Mouse (Mus musculus): ENCODE results near the gene Clip2. TPM values are rescaled to one million over a fixed set of nuclear protein-coding genes. Genes with fewer than 3 reads are reported as not detected.

The Clip2 gene
- total and polyA plus RNA-seq, 3 experiments = 0.28 to 0.53 (median 0.38) TPM

GRCm38 (mm10) chr5:134523728-134524127 is 28.5 kb downstream of the Clip2 start:
- H3K36me3 ChIP-seq (replicated peaks) = no peaks in the 10 kb centered on the region
- no peak for TF ChIP-seq GATA2 (IDR thresholded peaks at IDR 0.05; ENCODE audit: borderline replicate concordance, low read depth, low read length)
- TF ChIP-seq CTCF (IDR thresholded peaks at IDR 0.05; ENCODE audit: low read depth, low read length) = no peak
- no peak for TF ChIP-seq GATA1 (IDR thresholded peaks at IDR 0.05; ENCODE audit: borderline replicate concordance, low read length)
- no peak for TF ChIP-seq TAL1 (conservative IDR thresholded peaks at IDR 0.05; ENCODE audit: low read depth, low read length)
- TF ChIP-seq POLR2AphosphoS5 (IDR thresholded peaks at IDR 0.05; ENCODE audit: insufficient replicate concordance, low read depth, low read length) = no peak
- H3K9me3 ChIP-seq (replicated peaks) = no peaks in the 10 kb centered on the region
- ATAC-seq (ENCODE audit: extremely low read depth, insufficient number of reproducible peaks, low FRiP score, poor library complexity, severe bottlenecking) (no peak), DNase-seq (ENCODE audit: low spot score) (no peak)
- H3K4me3 ChIP-seq (ENCODE audit: low read depth, low read length) = no peak overlapping the region
- H3K4me1 ChIP-seq (ENCODE audit: insufficient read depth, low read depth, low read length) = peaks cover 6% of the 10 kb centered on the region
- H3K27me3 ChIP-seq (ENCODE audit: insufficient read depth, low read length) = no peaks in the 10 kb centered on the region

- H3K36me3 ChIP-seq (replicated peaks) = no peaks in the 10 kb centered on the region
Measured at GRCm38 (mm10) chr5:134522524-134522923, 29.7 kb downstream of the Clip2 start.

GRCm38 (mm10) chr5:134521806-134522205 is 30.4 kb downstream of the Clip2 start:
- DNase-seq (ENCODE audit: low spot score) (peak; percentile 18), ATAC-seq (ENCODE audit: extremely low read depth, insufficient number of reproducible peaks, low FRiP score, poor library complexity, severe bottlenecking) (no peak)
- H3K27me3 ChIP-seq (ENCODE audit: insufficient read depth, low read length) = no peaks in the 10 kb centered on the region
- TF ChIP-seq CTCF (IDR thresholded peaks at IDR 0.05; ENCODE audit: low read depth, low read length) (no peak), TAL1 (conservative IDR thresholded peaks at IDR 0.05; ENCODE audit: low read depth, low read length) (no peak), POLR2AphosphoS5 (IDR thresholded peaks at IDR 0.05; ENCODE audit: insufficient replicate concordance, low read depth, low read length) (no peak), GATA1 (IDR thresholded peaks at IDR 0.05; ENCODE audit: borderline replicate concordance, low read length) (no peak), GATA2 (IDR thresholded peaks at IDR 0.05; ENCODE audit: borderline replicate concordance, low read depth, low read length) (no peak)
- no peak overlapping the region for H3K4me3 ChIP-seq (ENCODE audit: low read depth, low read length)
- H3K36me3 ChIP-seq (replicated peaks) = no peaks in the 10 kb centered on the region
- peaks cover 6% of the 10 kb centered on the region for H3K4me1 ChIP-seq (ENCODE audit: insufficient read depth, low read depth, low read length)
- no peaks in the 10 kb centered on the region for H3K9me3 ChIP-seq (replicated peaks)

More at GRCm38 (mm10) chr5:134522524-134522923, 29.7 kb downstream of the Clip2 start:
- DNase-seq (ENCODE audit: low spot score) (no peak), ATAC-seq (ENCODE audit: extremely low read depth, insufficient number of reproducible peaks, low FRiP score, poor library complexity, severe bottlenecking) (no peak)
- Histone ChIP-seq H3K4me1 (ENCODE audit: insufficient read depth, low read depth, low read length) (peaks cover 6% of the 10 kb centered on the region), H3K4me3 (ENCODE audit: low read depth, low read length) (no peak overlapping the region), H3K9me3 (replicated peaks) (no peaks in the 10 kb centered on the region), H3K27me3 (ENCODE audit: insufficient read depth, low read length) (no peaks in the 10 kb centered on the region)
- TF ChIP-seq POLR2AphosphoS5 (IDR thresholded peaks at IDR 0.05; ENCODE audit: insufficient replicate concordance, low read depth, low read length) (no peak), CTCF (IDR thresholded peaks at IDR 0.05; ENCODE audit: low read depth, low read length) (no peak), GATA2 (IDR thresholded peaks at IDR 0.05; ENCODE audit: borderline replicate concordance, low read depth, low read length) (no peak), GATA1 (IDR thresholded peaks at IDR 0.05; ENCODE audit: borderline replicate concordance, low read length) (no peak), TAL1 (conservative IDR thresholded peaks at IDR 0.05; ENCODE audit: low read depth, low read length) (no peak)

- peaks cover 6% of the 10 kb centered on the region for H3K4me1 ChIP-seq (ENCODE audit: insufficient read depth, low read depth, low read length)
- no peaks in the 10 kb centered on the region for H3K27me3 ChIP-seq (ENCODE audit: insufficient read depth, low read length)
- DNase-seq (ENCODE audit: low spot score) (no peak), ATAC-seq (ENCODE audit: extremely low read depth, insufficient number of reproducible peaks, low FRiP score, poor library complexity, severe bottlenecking) (no peak)
- H3K9me3 ChIP-seq (replicated peaks) = no peaks in the 10 kb centered on the region
- no peaks in the 10 kb centered on the region for H3K36me3 ChIP-seq (replicated peaks)
- H3K4me3 ChIP-seq (ENCODE audit: low read depth, low read length) = no peak overlapping the region
- TF ChIP-seq POLR2AphosphoS5 (IDR thresholded peaks at IDR 0.05; ENCODE audit: insufficient replicate concordance, low read depth, low read length) (no peak), GATA1 (IDR thresholded peaks at IDR 0.05; ENCODE audit: borderline replicate concordance, low read length) (no peak), CTCF (IDR thresholded peaks at IDR 0.05; ENCODE audit: low read depth, low read length) (no peak), GATA2 (IDR thresholded peaks at IDR 0.05; ENCODE audit: borderline replicate concordance, low read depth, low read length) (no peak), TAL1 (conservative IDR thresholded peaks at IDR 0.05; ENCODE audit: low read depth, low read length) (no peak)
Measured at GRCm38 (mm10) chr5:134521131-134521530, 31.1 kb downstream of the Clip2 start.

- TF ChIP-seq POLR2AphosphoS5 (IDR thresholded peaks at IDR 0.05; ENCODE audit: insufficient replicate concordance, low read depth, low read length) (no peak), GATA1 (IDR thresholded peaks at IDR 0.05; ENCODE audit: borderline replicate concordance, low read length) (no peak), TAL1 (conservative IDR thresholded peaks at IDR 0.05; ENCODE audit: low read depth, low read length) (no peak), GATA2 (IDR thresholded peaks at IDR 0.05; ENCODE audit: borderline replicate concordance, low read depth, low read length) (no peak), CTCF (IDR thresholded peaks at IDR 0.05; ENCODE audit: low read depth, low read length) (no peak)
- ATAC-seq (ENCODE audit: extremely low read depth, insufficient number of reproducible peaks, low FRiP score, poor library complexity, severe bottlenecking) (no peak), DNase-seq (ENCODE audit: low spot score) (no peak)
Measured at GRCm38 (mm10) chr5:134520120-134520519, 32.1 kb downstream of the Clip2 start.

GRCm38 (mm10) chr5:134519471-134519870 is 32.8 kb downstream of the Clip2 start:
- H3K27me3 ChIP-seq (ENCODE audit: insufficient read depth, low read length) = peaks cover 2% of the 10 kb centered on the region; the same call in 1 of the 2 replicates
- no peak for TF ChIP-seq GATA1 (IDR thresholded peaks at IDR 0.05; ENCODE audit: borderline replicate concordance, low read length)
- TF ChIP-seq GATA2 (IDR thresholded peaks at IDR 0.05; ENCODE audit: borderline replicate concordance, low read depth, low read length) = no peak
- TF ChIP-seq CTCF (IDR thresholded peaks at IDR 0.05; ENCODE audit: low read depth, low read length) = no peak
- no peak for TF ChIP-seq POLR2AphosphoS5 (IDR thresholded peaks at IDR 0.05; ENCODE audit: insufficient replicate concordance, low read depth, low read length)
- no peaks in the 10 kb centered on the region for H3K36me3 ChIP-seq (replicated peaks)
- ATAC-seq (ENCODE audit: extremely low read depth, insufficient number of reproducible peaks, low FRiP score, poor library complexity, severe bottlenecking) = no peak
- H3K9me3 ChIP-seq (replicated peaks) = no peaks in the 10 kb centered on the region
- H3K4me3 ChIP-seq (ENCODE audit: low read depth, low read length) = no peak overlapping the region
- DNase-seq (ENCODE audit: low spot score) = no peak
- H3K4me1 ChIP-seq (ENCODE audit: insufficient read depth, low read depth, low read length) = peaks cover 6% of the 10 kb centered on the region

More at GRCm38 (mm10) chr5:134520120-134520519, 32.1 kb downstream of the Clip2 start:
- Histone ChIP-seq H3K36me3 (replicated peaks) (no peaks in the 10 kb centered on the region), H3K9me3 (replicated peaks) (no peaks in the 10 kb centered on the region), H3K4me3 (ENCODE audit: low read depth, low read length) (no peak overlapping the region), H3K27me3 (ENCODE audit: insufficient read depth, low read length) (peaks cover 2% of the 10 kb centered on the region; the same call in 1 of the 2 replicates), H3K4me1 (ENCODE audit: insufficient read depth, low read depth, low read length) (peaks cover 6% of the 10 kb centered on the region)

All from G1E (cell line).